Mouse (Mus musculus) kidney, postnatal 0 days (tissue): ENCODE measurements around the gene Gm37240. TPM values are rescaled to one million over a fixed set of nuclear protein-coding genes. Genes with fewer than 3 reads are reported as not detected.

ENCODE experiments used
- ATAC-seq: fragments of 200-750 bp; cut with Nextera tagmentation; replicated peaks from 2 replicates; pipeline ENCODE4 v1.8.0; 2017; ENCODE audit warnings: low read depth, moderate number of reproducible peaks, moderate TSS enrichment, moderate library complexity; ENCODE audit not compliant: low FRiP score
- DNase-seq: peaks from one replicate; pipeline ENCODE4 v3.0.0-alpha.2; 2016; ENCODE audit warnings: low spot score
- H3K27ac ChIP-seq: fragments of 300-500 bp; sonication (generic); 2 replicates; pipeline ENCODE4 v1.5.1; 2014; ENCODE audit warnings: mild to moderate bottlenecking
- H3K27me3 ChIP-seq: fragments of 300-500 bp; sonication (generic); 2 replicates; pipeline ENCODE4 v1.6.1; 2014; ENCODE audit warnings: low read length, mixed read lengths; ENCODE audit not compliant: insufficient read depth
- H3K36me3 ChIP-seq: fragments of 300-500 bp; sonication (generic); 2 replicates; pipeline ENCODE4 v1.6.1; 2014; ENCODE audit warnings: low read length, mixed read lengths; ENCODE audit not compliant: insufficient read depth
- H3K4me1 ChIP-seq: fragments of 300-500 bp; sonication (generic); replicated peaks from 2 replicates; pipeline ENCODE4 v1.6.1; 2014; ENCODE audit warnings: antibody characterized with exemption, low read length, mixed read lengths; ENCODE audit not compliant: insufficient read depth
- H3K4me2 ChIP-seq: fragments of 300-500 bp; sonication (generic); 2 replicates; pipeline ENCODE4 v1.6.1; 2014; ENCODE audit warnings: mild to moderate bottlenecking, low read length, moderate library complexity, mixed read lengths
- H3K4me3 ChIP-seq: fragments of 300-500 bp; sonication (generic); replicated peaks from 2 replicates; pipeline ENCODE4 v1.5.1; 2014; ENCODE audit warnings: low read depth, low read length
- H3K9ac ChIP-seq: fragments of 300-500 bp; sonication (generic); 2 replicates; pipeline ENCODE4 v1.6.1; 2014; ENCODE audit warnings: low read depth, low read length
- H3K9me3 ChIP-seq: fragments of 300-500 bp; sonication (generic); replicated peaks from 2 replicates; pipeline ENCODE4 v1.6.1; 2016; ENCODE audit warnings: low read length, inconsistent platforms, mixed read lengths
- CTCF ChIP-seq: IDR thresholded peaks from 2 replicates; pipeline ENCODE4 v1.5.1; 2016; ENCODE audit warnings: antibody characterized with exemption, low read depth, mild to moderate bottlenecking, moderate library complexity
- WGBS: fragments of 180-500 bp; shearing (Covaris S2); extraction: QIAGEN DNeasy Blood & Tissue Kit; methylation state at CpG from one replicate; pipeline ENCODE4 v1.1.7; 2014; 5-methylcytosine and 5-hydroxymethylcytosine counted together
- polyA plus RNA-seq: library from polyadenylated mRNA; unstranded; fragments of >200 nt; fragmentation: Nextera tagmentation; extraction: Ambion mirVana; gene quantifications from 2 replicates; pipeline ENCODE4 v1.2.1, GENCODE M21; 2015

Gene Gm37240
- polyA plus RNA-seq, 1 experiment from 2014 or later: 10.8 TPM

- Histone ChIP-seq H3K9ac (no peak overlapping the region), H3K4me3 (no peak overlapping the region), H3K36me3 (no peaks in the 10 kb centered on the region), H3K4me1 (0 out of 2 replicates have a peak, but pooled peaks cover 3% of the 10 kb centered on the region), H3K9me3 (no peaks in the 10 kb centered on the region), H3K27ac (no peak overlapping the region), H3K27me3 (no peaks in the 10 kb centered on the region), H3K4me2 (no peak overlapping the region)
- ATAC-seq (no peak), DNase-seq (no peak)
- WGBS: 75% methylated on average over 2 of the region's 2 CpGs
- no peak for TF ChIP-seq CTCF
Measured at GRCm38 (mm10) chr3:84820654-84821201, 1066.6 kb downstream of the Gm37240 start.

GRCm38 (mm10) chr3:84816951-84817350, 1070.4 kb downstream of the Gm37240 start:
- no peaks in the 10 kb centered on the region for H3K36me3 ChIP-seq
- H3K4me2 ChIP-seq: no peak overlapping the region
- H3K4me3 ChIP-seq: no peak overlapping the region
- no peak overlapping the region for H3K27ac ChIP-seq
- WGBS: 74% methylated on average over 1 of the region's 1 CpGs
- H3K27me3 ChIP-seq: no peaks in the 10 kb centered on the region
- ATAC-seq (no peak), DNase-seq (no peak)
- TF ChIP-seq CTCF: no peak
- no peak overlapping the region for H3K9ac ChIP-seq
- H3K4me1 ChIP-seq: 0 out of 2 replicates have a peak, but pooled peaks cover 4% of the 10 kb centered on the region
- H3K9me3 ChIP-seq: no peaks in the 10 kb centered on the region

- ATAC-seq (no peak), DNase-seq (peak; percentile 65)
- Histone ChIP-seq H3K27ac (peak overlapping the region; percentile 93), H3K27me3 (no peaks in the 10 kb centered on the region), H3K9me3 (no peaks in the 10 kb centered on the region), H3K36me3 (no peaks in the 10 kb centered on the region), H3K9ac (peak overlapping the region; percentile 73), H3K4me1 (0 out of 2 replicates have a peak, but pooled peaks cover 4% of the 10 kb centered on the region), H3K4me3 (peak overlapping the region; percentile 96), H3K4me2 (peak overlapping the region; percentile 99)
- TF ChIP-seq CTCF: no peak
- under 1% methylated on average over 29 of the region's 29 CpGs for WGBS
Measured at GRCm38 (mm10) chr3:84815461-84815860, 1071.9 kb downstream of the Gm37240 start.

GRCm38 (mm10) chr3:84814762-84815381, 1072.4 kb downstream of the Gm37240 start, which contains the start of gene Fbxw7:
Fbxw7 (plus strand) TSS chr3:84815268.
- H3K27me3 ChIP-seq: no peaks in the 10 kb centered on the region
- H3K27ac ChIP-seq: peak within 1 kb of the TSS; percentile 93
- under 1% methylated on average over 34 of the region's 76 CpGs for WGBS
- ATAC-seq: peak; percentile 41
- H3K4me2 ChIP-seq: peak within 1 kb of the TSS; percentile 99
- DNase-seq: peak; percentile 21
- 0 out of 2 replicates have a peak, but pooled peaks cover 4% of the 10 kb centered on the region for H3K4me1 ChIP-seq
- H3K4me3 ChIP-seq: peak within 1 kb of the TSS; percentile 96
- peak within 1 kb of the TSS; percentile 73 for H3K9ac ChIP-seq
- H3K36me3 ChIP-seq: no peaks in the 10 kb centered on the region
- no peak for TF ChIP-seq CTCF
- H3K9me3 ChIP-seq: no peaks in the 10 kb centered on the region

GRCm38 (mm10) chr3:84814157-84814761, 1073.1 kb downstream of the Gm37240 start:
- H3K27me3 ChIP-seq: no peaks in the 10 kb centered on the region
- peak overlapping the region; percentile 99 for H3K4me2 ChIP-seq
- peak overlapping the region; percentile 73 for H3K9ac ChIP-seq
- TF ChIP-seq CTCF: no peak
- 0 out of 2 replicates have a peak, but pooled peaks cover 4% of the 10 kb centered on the region for H3K4me1 ChIP-seq
- peak overlapping the region; percentile 93 for H3K27ac ChIP-seq
- WGBS: under 1% methylated on average over 54 of the region's 60 CpGs
- DNase-seq: peak; percentile 99
- ATAC-seq: peak; percentile 98
- H3K36me3 ChIP-seq: no peaks in the 10 kb centered on the region
- peak overlapping the region; percentile 96 for H3K4me3 ChIP-seq
- H3K9me3 ChIP-seq: no peaks in the 10 kb centered on the region

GRCm38 (mm10) chr3:84813436-84814156, 1073.7 kb downstream of the Gm37240 start:
- no peak for TF ChIP-seq CTCF
- DNase-seq (no peak), ATAC-seq (no peak; the same call in 1 of the 2 replicates)
- H3K9ac ChIP-seq: peak overlapping the region; percentile 72
- H3K36me3 ChIP-seq: no peaks in the 10 kb centered on the region
- 0 out of 2 replicates have a peak, but pooled peaks cover 4% of the 10 kb centered on the region for H3K4me1 ChIP-seq
- no peaks in the 10 kb centered on the region for H3K27me3 ChIP-seq
- no peaks in the 10 kb centered on the region for H3K9me3 ChIP-seq
- H3K4me2 ChIP-seq: peak overlapping the region; percentile 66
- under 1% methylated on average over 29 of the region's 29 CpGs for WGBS
- H3K4me3 ChIP-seq: peak overlapping the region; percentile 96
- H3K27ac ChIP-seq: peak overlapping the region; percentile 93
